Mouse (Mus musculus) fat pad, adult 2 months (tissue): ENCODE measurements around the gene Ehd4.

Experiments
- DNase-seq: peaks from one replicate; pipeline ENCODE4 v3.0.0-alpha.2; 2011; ENCODE audit warnings: low read depth, low spot score; ENCODE audit errors: extremely low read depth

Gene Ehd4

GRCm38 (mm10) chr2:120154361-120154894, at the start of gene Ehd4:
Gene Ehd4 (minus strand): TSS chr2:120154606.
- peak; percentile 80 for DNase-seq

GRCm38 (mm10) chr2:120203742-120204141, 49.3 kb upstream of the Ehd4 start:
- DNase-seq: no peak

- no peak for DNase-seq
Measured at GRCm38 (mm10) chr2:120200077-120200476, 45.7 kb upstream of the Ehd4 start.

DNA sequence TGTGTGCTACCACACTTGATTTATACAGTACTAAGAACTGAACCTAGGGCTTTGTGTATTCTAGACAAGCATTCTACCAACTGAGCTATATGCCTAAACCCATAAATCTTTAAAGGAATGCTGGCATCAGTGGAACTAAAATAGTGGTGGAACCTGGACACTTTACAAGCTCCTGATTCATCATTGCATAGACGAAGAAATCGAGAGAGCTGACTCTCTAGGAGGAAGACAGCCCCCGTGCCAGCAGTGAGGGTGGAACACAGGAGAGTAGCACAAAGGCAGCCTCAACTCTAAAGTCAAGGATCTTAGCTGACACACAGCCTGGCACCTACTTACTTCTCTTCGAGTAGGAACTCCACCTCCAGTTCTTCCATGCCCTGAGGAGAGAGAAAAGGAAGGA, 33.8 kb upstream of the Ehd4 start:
- DNase-seq: no peak

GRCm38 (mm10) chr2:120187583-120187982, 33.2 kb upstream of the Ehd4 start:
- DNase-seq: no peak

DNA sequence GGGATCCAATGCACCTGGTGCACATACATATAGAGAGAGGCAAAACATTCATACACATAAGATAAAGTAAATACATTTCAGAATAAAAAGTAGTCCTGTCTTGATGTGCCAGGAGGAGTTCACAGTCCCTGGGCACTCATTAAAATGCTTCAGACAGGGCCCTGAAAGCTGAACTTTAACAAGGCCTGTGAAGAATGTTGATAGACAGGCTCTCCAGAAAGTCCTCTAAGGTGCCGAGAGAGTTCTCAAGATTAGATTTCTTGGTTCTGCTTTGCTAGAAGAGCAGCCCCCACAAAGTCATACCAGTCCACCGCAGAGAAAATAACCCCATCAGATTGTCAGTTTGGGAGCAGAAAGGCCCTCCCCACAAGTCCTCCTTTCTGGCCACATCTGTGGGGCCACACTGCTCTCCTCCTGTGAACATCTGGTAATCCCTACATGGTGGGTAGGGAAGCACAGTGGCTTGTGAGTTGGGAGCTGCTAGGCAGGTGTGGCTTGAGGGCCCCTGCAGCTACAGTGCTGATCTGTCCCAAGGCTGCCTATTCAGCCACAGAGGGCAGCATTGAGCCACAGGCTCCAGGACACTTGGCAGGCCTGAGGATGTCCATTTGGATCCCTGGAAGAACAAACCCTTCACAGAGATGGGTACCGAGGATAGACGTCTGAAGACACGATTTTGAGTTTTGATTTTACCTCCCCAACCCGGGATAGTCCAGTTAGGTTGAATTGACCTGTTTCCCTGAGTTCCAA, 31.3 kb upstream of the Ehd4 start:
- DNase-seq: no peak

GRCm38 (mm10) chr2:120178936-120179335, 24.5 kb upstream of the Ehd4 start:
- DNase-seq: no peak

DNA sequence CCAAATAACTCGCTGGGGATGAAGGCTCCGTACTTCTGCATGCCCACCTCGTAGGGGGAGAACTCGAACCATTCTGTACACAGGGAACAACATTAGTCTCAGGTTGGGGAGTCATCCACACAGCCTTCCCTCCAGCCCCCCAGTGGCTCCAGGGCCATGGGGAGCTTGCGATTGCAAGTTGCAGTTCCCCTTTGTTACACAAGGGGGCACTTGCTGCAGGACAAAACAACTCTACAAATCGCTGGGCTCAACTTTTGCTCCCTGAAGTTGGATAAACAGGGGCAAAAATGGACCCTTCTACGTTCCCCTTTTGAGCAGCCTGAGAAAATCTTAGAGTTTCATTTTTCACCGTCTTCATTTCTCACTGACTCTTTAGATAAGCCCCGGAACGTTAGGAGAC, 19.3 kb upstream of the Ehd4 start:
- no peak for DNase-seq

- DNase-seq: no peak
Measured at GRCm38 (mm10) chr2:120171362-120171761, 17.0 kb upstream of the Ehd4 start.

DNA sequence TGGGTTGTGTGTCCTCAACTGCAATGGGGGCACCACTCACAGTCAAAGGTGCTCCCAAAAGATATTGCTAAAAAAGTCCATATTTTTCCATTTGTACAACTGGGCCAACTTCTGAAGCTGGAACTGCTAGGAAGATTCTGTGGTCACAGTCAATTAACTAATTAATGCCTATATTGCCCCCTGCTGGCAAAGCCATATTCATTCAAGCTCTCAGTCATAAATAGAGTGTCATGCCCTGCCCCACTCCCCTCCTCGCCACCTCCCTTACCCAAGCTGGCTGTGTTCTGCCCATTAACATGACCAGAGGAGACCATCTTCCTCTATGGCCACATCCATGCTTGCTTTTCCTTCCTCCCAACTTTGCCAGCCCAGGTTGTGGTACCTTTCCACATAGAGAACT, 16.3 kb upstream of the Ehd4 start:
- DNase-seq: no peak

- no peak for DNase-seq
Measured at GRCm38 (mm10) chr2:120169382-120169781, 15.0 kb upstream of the Ehd4 start.

GRCm38 (mm10) chr2:120167763-120168162, 13.4 kb upstream of the Ehd4 start:
- no peak for DNase-seq

DNA sequence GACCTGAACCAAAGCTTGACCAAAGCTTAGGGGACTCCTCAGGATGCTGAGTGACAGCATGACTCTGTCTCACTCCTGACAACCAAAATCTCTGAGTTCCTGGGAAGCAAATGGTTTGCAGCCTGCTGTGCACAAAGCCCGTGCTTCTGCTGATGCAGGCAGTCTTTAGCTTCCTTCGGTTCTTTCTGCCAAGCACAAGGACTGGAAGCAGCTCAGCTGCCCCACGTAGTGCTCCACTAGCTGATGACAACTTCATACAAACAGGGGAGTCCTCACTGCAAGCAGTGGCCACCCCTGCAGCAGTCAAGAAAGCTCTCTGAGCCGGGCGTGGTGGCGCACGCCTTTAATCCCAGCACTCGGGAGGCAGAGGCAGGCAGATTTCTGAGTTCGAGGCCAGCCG, 11.1 kb upstream of the Ehd4 start:
- DNase-seq: no peak

DNA sequence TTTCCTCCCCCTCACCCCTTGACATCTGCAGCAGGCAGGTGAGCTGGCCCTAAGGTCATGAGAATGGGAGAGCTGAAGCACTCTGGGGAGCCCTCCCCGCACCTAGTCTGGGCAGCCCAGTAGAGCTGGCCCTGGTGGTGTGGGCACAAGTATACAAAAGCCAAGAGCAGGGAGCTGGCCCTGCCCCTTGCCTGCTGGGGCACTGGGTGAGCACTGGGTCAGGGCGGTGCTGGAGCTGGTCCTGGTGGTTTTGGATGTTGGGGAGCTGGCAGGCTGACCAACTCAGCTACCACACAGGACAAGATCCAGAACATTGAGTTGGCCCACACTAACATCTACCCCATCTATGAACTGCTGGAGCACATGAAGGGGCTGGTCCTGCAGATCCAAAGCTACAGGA, 5.0 kb upstream of the Ehd4 start:
- DNase-seq: no peak

DNA sequence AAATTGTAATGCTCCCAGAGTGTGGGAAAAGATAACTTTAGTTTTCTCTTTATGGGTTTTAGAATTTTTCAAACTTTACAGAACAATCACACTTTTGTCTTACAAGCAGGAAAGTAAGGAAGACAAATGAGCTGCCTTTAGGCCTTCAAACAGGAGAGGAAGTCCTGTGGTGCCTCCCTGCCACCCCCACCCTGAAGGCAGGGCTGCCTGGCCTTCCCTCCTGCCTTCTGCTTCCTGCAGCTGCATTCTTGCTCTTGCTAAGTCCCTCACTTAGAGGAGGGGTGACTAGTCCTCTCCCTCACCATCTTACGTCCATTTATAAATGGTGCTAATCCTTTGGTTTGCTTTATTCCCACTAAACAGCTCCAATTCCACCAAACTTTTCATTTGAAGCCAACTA, 4.4 kb upstream of the Ehd4 start:
- DNase-seq: no peak

DNA sequence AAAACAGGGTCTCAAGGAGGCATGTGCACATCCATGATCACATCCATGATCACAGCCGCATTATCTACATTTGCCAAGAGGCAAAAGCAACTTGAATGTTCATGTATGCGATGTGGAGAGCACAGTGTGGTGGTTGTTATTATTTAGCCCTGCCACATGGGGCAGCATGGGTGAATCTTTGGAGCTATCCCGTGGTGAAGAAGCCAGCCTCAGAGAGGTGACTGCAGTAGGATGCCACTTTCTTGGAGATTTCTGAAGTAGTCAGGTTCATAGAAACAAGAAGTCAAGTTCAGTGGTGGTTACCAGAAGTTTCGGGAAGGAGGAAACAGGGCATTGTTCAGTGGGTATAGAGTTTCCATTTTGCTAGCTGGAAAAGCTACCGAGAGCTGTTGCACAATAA, 3.6 kb upstream of the Ehd4 start:
- no peak for DNase-seq

DNA sequence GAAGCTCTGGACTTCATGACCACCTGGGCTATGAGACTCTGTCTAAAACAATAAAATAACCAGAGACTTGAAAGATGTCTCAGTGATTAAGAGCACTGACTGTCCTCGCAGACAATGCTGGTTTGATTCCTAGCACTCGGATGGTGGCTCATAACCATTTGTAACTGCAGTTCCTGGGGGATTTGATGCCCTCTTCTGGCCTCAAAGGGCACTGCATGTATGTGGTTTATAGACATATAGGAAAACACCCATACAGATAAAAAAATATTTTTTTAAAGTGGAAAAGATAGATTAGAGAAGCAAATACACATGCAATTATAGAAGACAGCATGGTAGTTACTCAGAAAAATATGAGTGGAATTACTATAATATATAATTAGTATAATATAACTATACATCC, 3.2 kb upstream of the Ehd4 start:
- no peak for DNase-seq

DNA sequence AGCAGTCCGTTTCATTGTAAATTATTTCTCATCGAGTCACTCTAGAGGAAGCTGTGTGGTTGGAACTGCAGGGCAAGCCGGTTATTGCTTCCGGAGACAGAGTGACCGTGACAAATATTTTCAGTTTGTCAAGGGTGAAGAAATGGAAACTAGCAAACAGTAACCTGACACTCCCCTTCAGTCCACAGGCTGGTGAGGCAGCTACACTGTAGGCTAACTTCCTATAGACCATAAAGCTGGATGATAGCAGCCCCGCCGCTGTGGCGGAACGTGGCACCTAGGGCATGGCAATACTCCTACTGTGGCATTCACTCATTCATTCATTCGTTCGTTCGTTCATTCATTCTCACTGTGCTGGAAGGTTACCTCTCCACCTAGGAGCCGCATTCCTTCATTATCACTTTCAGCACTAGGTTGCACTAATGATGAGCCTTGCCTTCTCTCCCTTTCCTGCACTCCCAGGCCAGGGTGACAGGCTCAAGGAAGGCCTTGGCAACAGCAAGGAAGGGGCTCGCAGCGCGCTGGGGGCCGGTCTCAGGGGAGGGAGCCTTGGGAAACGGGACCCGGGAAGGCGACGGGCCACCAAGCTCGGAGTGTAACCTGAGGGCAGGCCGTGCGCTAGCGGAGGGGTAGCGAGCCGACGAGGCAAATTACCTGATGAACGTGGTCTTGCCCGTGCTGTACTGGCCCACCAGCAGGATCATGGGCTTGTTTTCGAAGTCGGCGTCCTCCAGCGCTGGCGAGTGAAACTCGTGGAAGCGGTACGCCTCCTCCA, 633 bp downstream of the Ehd4 start:
- no peak for DNase-seq

GRCm38 (mm10) chr2:120150571-120150970, 3.8 kb downstream of the Ehd4 start:
- DNase-seq: no peak

- DNase-seq: no peak
Measured at GRCm38 (mm10) chr2:120149634-120150033, 4.8 kb downstream of the Ehd4 start.

DNA sequence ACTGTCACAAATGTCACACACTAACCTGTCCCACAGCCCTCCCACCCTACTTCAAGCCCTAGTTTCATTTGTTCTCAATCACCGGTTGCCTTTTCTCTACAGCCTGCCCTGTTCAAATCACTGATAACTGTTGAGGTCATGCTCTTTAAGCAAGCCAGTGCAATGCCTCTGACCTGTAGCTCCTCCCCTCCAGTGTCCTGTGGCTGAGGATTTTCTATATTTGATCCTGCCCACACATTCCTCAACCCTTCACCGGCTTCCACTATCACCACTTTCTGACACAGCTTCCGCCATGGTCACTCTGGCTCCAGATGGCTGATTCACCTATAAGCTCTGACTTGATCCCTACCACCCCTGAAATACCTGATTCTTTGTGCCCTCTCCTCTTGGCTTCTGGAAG, 6.4 kb downstream of the Ehd4 start:
- DNase-seq: no peak

DNA sequence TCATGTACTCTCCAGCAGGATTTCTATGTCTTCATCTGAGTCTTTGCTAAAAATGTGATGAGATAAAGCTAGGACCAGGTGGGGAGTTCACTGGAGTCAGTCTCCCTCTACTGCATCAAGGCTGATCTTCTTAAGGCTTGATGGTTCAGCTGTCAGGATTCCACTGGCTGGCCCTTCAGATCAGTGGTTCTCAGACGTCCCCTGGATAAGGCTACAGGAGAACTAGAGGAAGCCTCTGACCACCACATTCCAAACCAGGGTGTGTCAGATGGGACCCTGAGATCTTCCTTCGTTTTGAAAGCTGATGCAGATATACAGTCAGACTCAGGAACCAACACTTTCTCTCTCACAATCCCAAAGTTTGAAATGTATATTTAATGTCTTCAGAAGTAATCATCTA, 7.0 kb downstream of the Ehd4 start:
- DNase-seq: no peak
